Mouse (Mus musculus) heart, postnatal 0 days (tissue): ENCODE measurements around the gene Mms19.

Experiments used
- CTCF ChIP-seq: IDR thresholded peaks from 2 replicates; pipeline ENCODE4 v1.5.1; 2016; ENCODE audit warnings: antibody characterized with exemption, control low read depth, low read depth
- EP300 ChIP-seq: IDR thresholded peaks from 2 replicates; pipeline ENCODE4 v1.6.1; 2016; ENCODE audit warnings: antibody characterized with exemption, low read depth

DNA sequence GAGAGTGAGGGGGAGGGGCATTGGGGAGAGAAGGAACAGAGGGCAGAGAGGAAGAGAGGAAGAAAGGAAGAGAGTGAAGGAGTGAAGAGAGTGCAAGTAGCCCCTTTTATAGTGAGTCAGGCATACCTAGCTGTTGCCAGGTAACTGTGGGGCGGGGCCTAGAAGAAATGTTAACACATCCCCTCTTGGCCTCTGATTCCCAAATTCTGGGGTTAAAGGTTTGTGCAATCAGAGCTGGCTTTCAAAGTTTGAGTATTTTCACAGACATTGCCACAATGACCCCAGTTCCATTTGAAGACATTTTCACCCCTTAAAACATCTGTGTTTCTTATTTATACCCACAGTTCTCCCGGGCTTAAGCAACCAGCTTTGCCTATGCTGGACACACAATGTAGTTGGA lies 75.7 kb downstream of the Mms19 start:
- TF ChIP-seq CTCF = no peak
- TF ChIP-seq EP300 = no peak
